Mouse (Mus musculus) gastrocnemius, adult 8-10 months (tissue): ENCODE measurements around the gene Natd1. TPM values are rescaled to one million over a fixed set of nuclear protein-coding genes. Genes with fewer than 3 reads are reported as not detected.

Source experiments
- DNase-seq, 2 experiments: peaks; one replicate each; pipeline ENCODE4 v3.0.0; 2022; ENCODE audit warnings: low spot score in 2 of 2
- total RNA-seq, 4 experiments: library from RNA; stranded (reverse); gene quantifications; 2 replicates each; pipeline ENCODE4 v1.2.4; 2022

The Natd1 gene
- total RNA-seq, 4 experiments from 2014 or later, result 6.5 to 9.2 (median 7.3) TPM

- no peak for DNase-seq
Measured at GRCm38 (mm10) chr11:60932503-60933020, 18.0 kb upstream of the Natd1 start.

DNA sequence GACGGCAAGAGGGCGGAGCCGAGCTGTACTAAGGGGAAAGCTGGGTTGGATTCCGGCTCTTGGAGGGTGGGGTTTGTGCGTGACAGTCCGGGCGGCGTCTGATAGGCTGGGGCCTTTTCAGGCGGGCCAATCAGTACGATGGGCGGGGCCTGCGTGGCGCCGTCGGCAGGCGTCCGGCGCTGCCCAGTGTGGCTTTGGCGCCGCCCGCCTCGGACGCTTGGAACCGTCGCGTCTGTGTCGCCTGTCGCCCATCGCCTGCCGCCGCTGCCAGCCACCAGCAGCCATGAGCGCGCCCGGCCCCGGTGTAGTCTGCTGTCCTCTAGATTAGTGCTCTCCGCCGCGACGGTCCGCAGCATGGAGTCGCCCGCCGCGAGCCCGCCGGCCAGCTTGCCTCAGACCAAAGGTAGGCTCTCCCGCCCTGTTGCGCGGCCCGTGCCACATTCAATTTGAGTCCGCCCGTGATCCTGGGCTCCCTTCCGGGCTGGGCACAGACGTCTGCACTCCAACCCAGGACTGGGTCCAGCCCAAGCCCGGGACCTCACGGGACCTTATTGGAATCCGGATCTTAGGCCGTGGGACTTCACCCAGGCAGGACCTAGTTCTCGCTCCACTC, 17.4 kb upstream of the Natd1 start, which contains the start of gene Map2k3:
Gene Map2k3, plus strand, starts transcription at position 165 of the 613 bp plus-strand sequence.
- DNase-seq, result peak; percentile 94 to 96

DNA sequence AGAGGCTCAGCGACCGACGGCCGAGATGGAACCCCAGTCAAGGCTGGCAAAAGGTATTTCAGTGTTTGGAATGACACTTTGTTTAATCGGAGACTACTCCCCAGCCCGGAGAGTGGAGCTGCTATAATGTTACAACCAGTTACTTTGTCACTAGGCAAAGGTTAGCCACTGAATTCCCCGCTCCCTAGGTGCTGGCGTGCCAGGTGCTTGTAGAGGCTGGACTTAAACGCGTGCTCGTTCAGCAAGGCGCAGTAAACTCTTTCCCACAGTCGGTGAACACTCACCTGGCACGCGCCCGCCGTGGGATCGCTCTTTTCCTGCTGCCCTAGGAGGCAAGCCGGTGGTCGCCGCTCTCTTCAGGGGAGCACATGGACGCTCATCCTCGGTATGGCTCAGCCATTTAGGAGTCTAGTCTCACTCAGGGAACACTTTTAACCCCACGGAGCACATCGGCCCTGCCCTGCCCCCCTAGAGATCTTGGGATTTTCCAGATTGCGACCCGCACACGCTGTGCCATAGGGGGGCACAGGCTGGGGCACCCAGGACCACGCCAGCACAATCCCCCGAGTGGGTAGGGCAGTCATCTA, 16.8 kb upstream of the Natd1 start:
- no peak for DNase-seq

- DNase-seq, result no peak
Measured at GRCm38 (mm10) chr11:60930724-60931281, 16.3 kb upstream of the Natd1 start.

- peak; percentile 81 to 84 for DNase-seq
Measured at GRCm38 (mm10) chr11:60927264-60927663, 12.7 kb upstream of the Natd1 start.

GRCm38 (mm10) chr11:60924981-60925380, 10.4 kb upstream of the Natd1 start:
- DNase-seq, result no peak

GRCm38 (mm10) chr11:60924498-60924897, 9.9 kb upstream of the Natd1 start:
- DNase-seq, result no peak

DNA sequence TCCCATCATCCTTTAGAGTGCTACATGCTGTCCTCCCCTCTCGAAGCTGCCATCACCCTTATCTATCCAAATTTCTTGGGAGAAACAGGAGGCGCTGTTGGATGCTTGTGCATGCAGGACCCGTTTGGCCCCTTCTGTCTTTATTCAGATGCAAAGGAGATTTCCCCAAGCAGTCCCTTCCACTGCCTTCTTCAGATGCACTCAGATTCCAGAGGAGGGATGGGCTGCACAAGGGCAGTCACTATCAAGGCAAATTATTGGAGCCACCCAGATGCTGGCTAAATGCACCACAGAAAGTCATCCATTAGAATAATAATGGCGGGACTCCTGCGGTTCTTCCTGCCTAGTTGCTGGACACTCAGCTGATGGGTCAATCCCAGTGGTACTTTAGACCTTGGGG, 8.4 kb upstream of the Natd1 start:
- no peak for DNase-seq

GRCm38 (mm10) chr11:60922195-60922594, 7.6 kb upstream of the Natd1 start:
- no peak for DNase-seq

DNA sequence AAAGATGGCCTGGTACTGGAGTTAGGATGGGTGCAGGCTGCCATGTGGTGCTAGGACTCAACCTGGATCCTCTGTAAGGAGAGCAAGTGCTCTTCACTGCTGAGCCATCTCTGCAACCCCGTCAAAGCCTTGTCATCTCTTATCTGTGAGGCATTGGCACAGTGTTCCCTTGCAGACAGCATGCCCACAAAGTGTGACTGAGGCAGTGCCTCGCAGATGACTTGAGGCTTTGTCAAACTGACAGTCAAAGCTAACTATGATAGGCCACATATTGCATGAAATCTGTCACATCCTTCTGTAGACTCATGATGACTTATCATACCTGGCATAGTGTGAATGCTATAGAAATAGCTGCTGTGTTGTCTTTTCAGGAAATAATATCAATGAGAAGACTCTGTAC, 5.5 kb upstream of the Natd1 start:
- DNase-seq, result no peak

GRCm38 (mm10) chr11:60915201-60915600, 651 bp upstream of the Natd1 start:
- no peak for DNase-seq

DNA sequence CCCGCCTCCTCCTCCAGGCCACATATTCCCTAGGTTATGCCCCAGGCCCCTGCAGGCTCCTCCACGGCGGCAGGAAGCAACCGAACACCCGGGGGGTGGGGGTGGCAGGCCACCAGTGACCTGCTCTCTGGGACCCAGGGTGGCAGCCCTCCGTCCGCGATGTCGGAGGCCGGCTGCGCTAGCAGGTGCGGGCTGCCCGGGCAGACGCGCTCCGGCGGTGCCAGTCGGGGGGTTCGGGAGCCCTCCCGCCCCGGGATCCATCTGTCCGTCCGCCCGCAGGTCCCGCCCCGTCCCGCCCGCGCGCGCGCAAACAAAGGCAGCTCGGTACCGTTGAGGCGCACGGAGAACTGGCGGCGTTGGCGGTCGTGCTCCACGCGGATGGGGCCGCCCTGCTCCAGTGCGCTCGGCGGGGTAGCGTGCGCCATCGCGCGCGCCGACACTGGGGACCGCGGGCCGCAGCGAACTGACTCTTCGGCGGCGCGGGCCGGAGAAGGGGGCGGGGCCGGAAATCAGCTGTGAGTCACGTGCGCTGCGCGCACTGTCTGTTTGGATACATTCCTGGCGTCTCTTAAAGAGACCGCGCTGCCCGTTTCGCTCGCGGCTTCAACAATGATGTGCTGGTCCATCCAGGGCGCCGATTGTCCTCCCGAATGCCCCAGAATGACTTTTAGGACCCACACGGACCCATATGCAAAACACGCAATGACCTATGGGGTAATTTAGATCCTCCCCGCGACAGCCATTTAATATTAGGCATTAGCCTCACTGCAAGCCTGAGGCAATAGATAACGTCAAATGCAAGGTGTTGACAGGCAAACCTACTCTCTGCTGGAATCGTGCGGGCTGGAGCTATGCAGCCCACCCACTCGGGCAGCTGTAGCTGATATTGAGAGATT, 1.0 kb downstream of the Natd1 start:
- DNase-seq, result peak; percentile 81 to 86

DNA sequence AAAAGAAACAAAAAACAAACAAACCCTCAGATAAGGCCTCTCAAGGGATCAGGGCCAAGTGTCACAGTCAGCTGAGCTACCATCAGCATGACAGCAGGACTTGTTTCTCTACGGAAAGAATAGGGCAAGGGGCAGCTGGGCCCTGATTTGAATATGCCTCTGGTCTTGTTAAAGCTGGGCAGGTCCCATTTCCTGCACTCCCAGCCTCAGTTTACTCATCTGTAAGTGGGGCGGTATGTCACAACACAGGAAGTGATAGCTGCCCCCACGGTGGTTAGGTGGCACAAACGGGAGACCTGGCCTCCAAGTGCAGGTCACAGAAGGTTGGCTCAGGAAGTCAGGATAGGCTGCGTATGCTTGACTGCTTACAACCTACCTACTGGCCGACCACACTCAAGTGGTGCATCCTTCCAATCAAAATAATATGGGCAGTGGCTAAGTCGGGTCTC, 2.0 kb downstream of the Natd1 start:
- DNase-seq, result no peak

- no peak for DNase-seq
Measured at GRCm38 (mm10) chr11:60909626-60910025, 4.9 kb downstream of the Natd1 start.

DNA sequence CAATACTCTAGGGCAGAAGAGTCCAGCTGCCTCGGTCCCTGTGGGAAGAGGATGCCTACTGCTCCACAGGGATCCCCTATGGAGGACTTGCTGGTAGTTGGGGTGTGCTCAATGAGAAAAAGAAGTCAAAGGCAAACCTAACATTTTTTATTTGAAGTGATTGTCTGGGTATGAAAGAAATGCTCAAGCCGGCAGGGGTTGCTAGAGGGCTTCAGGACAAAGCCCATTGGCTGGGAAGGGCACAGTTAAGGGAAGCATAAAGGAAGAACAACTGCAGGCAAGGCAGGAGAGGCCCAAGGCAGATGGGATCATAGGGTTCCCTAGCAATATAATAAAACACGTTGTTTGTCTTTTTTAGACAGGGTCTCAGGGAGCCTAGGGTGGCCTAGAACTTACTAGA, 6.5 kb downstream of the Natd1 start:
- no peak for DNase-seq

DNA sequence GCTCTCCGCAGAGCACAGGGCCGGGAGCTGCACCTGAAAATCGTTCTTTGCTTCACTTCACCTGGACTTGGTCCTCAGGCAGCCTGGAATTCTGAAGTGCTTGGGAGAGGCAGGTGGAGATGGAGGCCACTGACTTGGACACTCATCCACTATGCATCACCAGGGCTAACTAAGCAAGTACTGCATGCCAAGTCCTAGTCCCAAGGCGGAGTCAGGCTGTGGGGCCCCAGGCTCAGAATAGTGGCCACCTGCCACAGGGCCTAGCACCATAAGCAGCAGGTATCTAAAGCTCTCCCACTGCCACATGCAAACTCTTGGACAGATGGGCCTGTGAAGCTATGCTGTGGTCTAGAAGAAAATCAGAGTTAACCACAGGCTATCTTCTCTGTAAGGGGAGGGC, 8.1 kb downstream of the Natd1 start:
- DNase-seq, result no peak

- DNase-seq, result no peak
Measured at GRCm38 (mm10) chr11:60905407-60906120, 9.0 kb downstream of the Natd1 start.

DNA sequence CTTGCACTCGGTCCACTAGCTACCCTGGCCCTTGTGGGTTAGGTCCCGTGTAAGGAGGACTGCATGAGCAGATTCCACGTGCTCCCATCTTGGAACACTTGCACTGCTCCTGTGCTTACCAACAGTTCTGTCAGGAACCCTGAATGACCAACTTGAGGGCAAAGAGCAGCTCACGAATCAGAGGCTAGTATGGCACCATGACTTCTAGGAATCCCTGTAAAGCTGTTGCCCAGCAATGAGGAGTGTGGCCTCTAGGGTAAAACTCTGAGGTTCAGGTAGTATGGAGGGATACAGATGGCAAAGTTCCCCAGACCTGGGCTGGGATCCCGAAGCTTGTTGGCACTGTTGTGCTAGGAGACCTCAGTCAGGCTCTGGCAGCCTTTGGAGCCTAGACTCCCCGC, 10.9 kb downstream of the Natd1 start:
- no peak for DNase-seq

DNA sequence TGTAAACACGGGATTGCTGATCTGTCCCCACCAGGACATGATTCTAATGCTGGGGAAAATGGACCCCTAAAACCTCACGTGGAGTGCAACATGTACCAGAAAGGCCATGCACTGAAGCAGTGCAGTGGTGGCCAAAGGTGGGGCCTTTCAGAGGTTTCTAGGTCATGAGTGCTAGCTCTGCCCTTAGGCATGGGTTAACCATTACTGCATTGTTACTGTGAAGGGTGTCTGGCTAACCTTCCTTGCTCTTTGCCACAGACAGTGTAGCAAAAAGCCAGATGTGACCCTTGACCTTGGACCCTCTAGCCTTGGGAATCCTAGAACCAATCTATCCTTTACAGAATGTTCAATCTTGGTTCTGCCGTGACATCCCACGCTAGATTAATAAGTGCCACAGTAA, 12.1 kb downstream of the Natd1 start:
- DNase-seq, result no peak

GRCm38 (mm10) chr11:60902001-60902400, 12.5 kb downstream of the Natd1 start:
- DNase-seq, result no peak

DNA sequence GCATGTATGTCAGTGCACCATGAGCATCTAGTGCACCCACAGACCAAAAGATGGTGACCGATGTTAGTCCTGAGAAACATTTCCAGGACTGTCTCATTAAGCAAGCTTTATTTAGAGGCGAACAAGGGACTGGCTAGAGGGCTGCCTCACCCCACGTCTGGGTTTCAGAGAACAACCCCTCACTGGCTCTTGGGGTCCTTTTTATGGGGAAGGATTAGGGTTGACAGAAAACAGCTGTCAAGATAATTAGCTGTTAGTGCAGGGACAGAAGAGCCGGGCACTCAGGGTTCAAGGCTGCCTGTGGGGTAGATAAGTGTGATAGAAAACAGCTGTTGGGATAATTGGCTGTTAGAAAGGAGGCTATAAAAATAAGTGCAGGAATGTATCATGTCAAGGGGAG, 18.6 kb downstream of the Natd1 start:
- no peak for DNase-seq
